Mouse (Mus musculus) ES-E14 (cell line): ENCODE data around the gene Zar1l.

Experiments used
- CHD2 ChIP-seq: IDR thresholded peaks from 2 replicates; pipeline ENCODE4 v1.6.1; 2014; ENCODE audit warnings: mild to moderate bottlenecking, low read depth, low read length, inconsistent platforms
- ZC3H11A ChIP-seq: IDR thresholded peaks from 2 replicates; pipeline ENCODE4 v1.6.1; 2012; ENCODE audit warnings: low read depth, mild to moderate bottlenecking, inconsistent platforms, low read length, borderline replicate concordance
- ZNF384 ChIP-seq: IDR thresholded peaks from 2 replicates; pipeline ENCODE4 v1.6.1; 2012; ENCODE audit warnings: low read depth, low read length, inconsistent platforms

GRCm38 (mm10) chr5:150561783-150562182 lies 43.8 kb upstream of the Zar1l start:
- TF ChIP-seq ZC3H11A (no peak), ZNF384 (no peak), CHD2 (no peak)
